Mouse (Mus musculus) E14TG2a.4 (cell line): ENCODE measurements around the gene Slc16a7.

ENCODE experiments used
- H3K27me3 ChIP-seq: 2 replicates; pipeline ENCODE4 v1.6.1; 2014; ENCODE audit warnings: low read length, control low read depth; ENCODE audit not compliant: insufficient read depth
- H3K36me3 ChIP-seq: 2 replicates; pipeline ENCODE4 v1.6.1; 2014; ENCODE audit warnings: low read length, control low read depth; ENCODE audit not compliant: insufficient read depth
- H3K4me1 ChIP-seq: replicated peaks from 2 replicates; pipeline ENCODE4 v1.6.1; 2014; ENCODE audit warnings: low read depth, low read length, control low read depth
- H3K4me3 ChIP-seq: replicated peaks from 2 replicates; pipeline ENCODE4 v1.5.1; 2014; ENCODE audit warnings: mild to moderate bottlenecking, low read length
- H3K9me3 ChIP-seq: 2 replicates; pipeline ENCODE4 v1.6.1; 2014; ENCODE audit warnings: low read length, control low read depth
- CTCF ChIP-seq: conservative IDR thresholded peaks from 2 replicates; pipeline ENCODE4 v1.5.1; 2014; ENCODE audit warnings: low read length
- NANOG ChIP-seq: IDR thresholded peaks from 2 replicates; pipeline ENCODE4 v1.6.1; 2014; ENCODE audit warnings: borderline replicate concordance, low read length, mixed read lengths
- POU5F1 ChIP-seq: IDR thresholded peaks from 2 replicates; pipeline ENCODE4 v1.6.1; 2014; ENCODE audit warnings: low read length, borderline replicate concordance

Slc16a7 gene

GRCm38 (mm10) chr10:125370037-125370610 is 19.1 kb downstream of the Slc16a7 start:
- TF ChIP-seq POU5F1 (no peak), NANOG (no peak), CTCF (no peak)
- no peaks in the 10 kb centered on the region for H3K27me3 ChIP-seq
- no peaks in the 10 kb centered on the region for H3K9me3 ChIP-seq
- H3K4me1 ChIP-seq: no peaks in the 10 kb centered on the region
- H3K36me3 ChIP-seq: no peaks in the 10 kb centered on the region
- no peak overlapping the region for H3K4me3 ChIP-seq

- H3K27me3 ChIP-seq: no peaks in the 10 kb centered on the region
Observed at GRCm38 (mm10) chr10:125358479-125358878, 30.8 kb downstream of the Slc16a7 start.

GRCm38 (mm10) chr10:125352805-125353204 is 36.5 kb downstream of the Slc16a7 start:
- no peaks in the 10 kb centered on the region for H3K27me3 ChIP-seq
- no peak overlapping the region for H3K4me3 ChIP-seq
- H3K36me3 ChIP-seq: no peaks in the 10 kb centered on the region
- TF ChIP-seq CTCF (no peak), NANOG (no peak), POU5F1 (no peak)
- H3K9me3 ChIP-seq: no peaks in the 10 kb centered on the region
- no peaks in the 10 kb centered on the region for H3K4me1 ChIP-seq

More at GRCm38 (mm10) chr10:125358479-125358878, 30.8 kb downstream of the Slc16a7 start:
- Histone ChIP-seq H3K4me3 (no peak overlapping the region), H3K4me1 (no peaks in the 10 kb centered on the region), H3K36me3 (no peaks in the 10 kb centered on the region), H3K9me3 (no peaks in the 10 kb centered on the region)
- TF ChIP-seq POU5F1 (no peak), NANOG (no peak), CTCF (no peak)

- H3K4me3 ChIP-seq: no peak overlapping the region
- no peaks in the 10 kb centered on the region for H3K9me3 ChIP-seq
- no peaks in the 10 kb centered on the region for H3K27me3 ChIP-seq
- H3K36me3 ChIP-seq: no peaks in the 10 kb centered on the region
- peaks cover 6% of the 10 kb centered on the region for H3K4me1 ChIP-seq
- no peak for TF ChIP-seq NANOG
- TF ChIP-seq CTCF: no peak
- TF ChIP-seq POU5F1: no peak
Observed at GRCm38 (mm10) chr10:125348171-125348570, 41.1 kb downstream of the Slc16a7 start.

- H3K9me3 ChIP-seq: no peaks in the 10 kb centered on the region
- H3K4me1 ChIP-seq: peaks cover 12% of the 10 kb centered on the region
- no peaks in the 10 kb centered on the region for H3K27me3 ChIP-seq
- no peaks in the 10 kb centered on the region for H3K36me3 ChIP-seq
- no peak for TF ChIP-seq CTCF
- TF ChIP-seq NANOG: no peak
- no peak for TF ChIP-seq POU5F1
- no peak overlapping the region for H3K4me3 ChIP-seq
Observed at GRCm38 (mm10) chr10:125347149-125347548, 42.1 kb downstream of the Slc16a7 start.

GRCm38 (mm10) chr10:125346364-125346763 is 42.9 kb downstream of the Slc16a7 start:
- Histone ChIP-seq H3K4me1 (peaks cover 16% of the 10 kb centered on the region), H3K4me3 (no peak overlapping the region), H3K27me3 (no peaks in the 10 kb centered on the region), H3K36me3 (no peaks in the 10 kb centered on the region), H3K9me3 (no peaks in the 10 kb centered on the region)
- TF ChIP-seq NANOG (no peak), POU5F1 (no peak), CTCF (no peak)

- H3K9me3 ChIP-seq: no peaks in the 10 kb centered on the region
- no peak for TF ChIP-seq POU5F1
- TF ChIP-seq CTCF: no peak
- TF ChIP-seq NANOG: no peak
- H3K36me3 ChIP-seq: no peaks in the 10 kb centered on the region
- no peak overlapping the region for H3K4me3 ChIP-seq
- H3K4me1 ChIP-seq: peaks cover 16% of the 10 kb centered on the region
- H3K27me3 ChIP-seq: no peaks in the 10 kb centered on the region
Observed at GRCm38 (mm10) chr10:125345583-125345982, 43.7 kb downstream of the Slc16a7 start.

- H3K36me3 ChIP-seq: no peaks in the 10 kb centered on the region
- H3K4me1 ChIP-seq: peaks cover 16% of the 10 kb centered on the region
- no peak overlapping the region for H3K4me3 ChIP-seq
- H3K9me3 ChIP-seq: no peaks in the 10 kb centered on the region
- TF ChIP-seq CTCF (no peak), POU5F1 (no peak), NANOG (no peak)
- no peaks in the 10 kb centered on the region for H3K27me3 ChIP-seq
Observed at GRCm38 (mm10) chr10:125342204-125342603, 47.1 kb downstream of the Slc16a7 start.

GRCm38 (mm10) chr10:125333799-125334198 is 55.5 kb downstream of the Slc16a7 start:
- H3K4me3 ChIP-seq: no peak overlapping the region
- H3K36me3 ChIP-seq: no peaks in the 10 kb centered on the region
- TF ChIP-seq CTCF (no peak), POU5F1 (no peak), NANOG (no peak)
- no peaks in the 10 kb centered on the region for H3K4me1 ChIP-seq
- H3K27me3 ChIP-seq: no peaks in the 10 kb centered on the region
- H3K9me3 ChIP-seq: no peaks in the 10 kb centered on the region
